Mouse (Mus musculus): ENCODE measurements around the gene Tob2.

Tob2 gene

DNA sequence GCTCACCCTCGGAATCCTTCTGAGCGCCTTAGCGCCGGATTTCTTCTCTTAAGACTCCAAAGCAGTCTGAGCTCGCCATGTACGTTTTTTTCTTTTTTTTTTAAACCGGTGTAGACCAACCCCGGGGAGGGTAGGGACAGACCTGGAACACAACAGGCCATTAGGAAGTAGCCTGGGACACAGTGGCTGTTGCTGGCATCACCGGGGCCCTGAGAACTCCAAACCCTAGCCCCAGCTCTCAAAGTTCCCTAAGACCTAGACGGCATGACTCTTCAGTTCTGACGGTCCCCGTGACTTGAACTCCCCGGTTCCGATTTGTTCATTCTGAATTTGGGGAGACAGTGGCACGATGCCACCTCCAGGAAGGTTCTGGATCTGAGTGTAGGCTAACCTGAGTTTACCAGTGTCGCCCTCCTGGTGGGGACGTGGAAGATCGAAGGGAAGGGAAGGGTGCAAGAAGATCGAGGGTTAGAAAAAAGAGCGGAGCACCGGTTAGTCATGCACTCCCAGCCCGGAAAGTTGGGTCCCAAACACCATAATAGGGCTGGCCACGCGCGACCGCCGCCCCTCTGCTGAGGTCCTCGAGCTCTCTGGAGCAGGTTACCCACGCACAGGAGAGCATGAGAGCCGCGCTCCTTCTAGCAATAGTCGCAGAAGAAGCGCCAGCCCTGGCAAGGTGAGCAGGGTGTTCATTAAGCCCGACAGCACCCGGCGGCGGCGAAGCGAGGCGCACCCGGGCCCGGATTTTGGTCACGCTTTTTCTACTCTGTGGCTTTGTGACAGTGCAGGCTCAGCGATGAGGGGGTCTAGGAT is at the start of gene Tob2:
TSS of gene Tob2 (minus strand) at position 280 of the 813 bp plus-strand sequence.
- peak; percentile 78 for DNase-seq

DNA sequence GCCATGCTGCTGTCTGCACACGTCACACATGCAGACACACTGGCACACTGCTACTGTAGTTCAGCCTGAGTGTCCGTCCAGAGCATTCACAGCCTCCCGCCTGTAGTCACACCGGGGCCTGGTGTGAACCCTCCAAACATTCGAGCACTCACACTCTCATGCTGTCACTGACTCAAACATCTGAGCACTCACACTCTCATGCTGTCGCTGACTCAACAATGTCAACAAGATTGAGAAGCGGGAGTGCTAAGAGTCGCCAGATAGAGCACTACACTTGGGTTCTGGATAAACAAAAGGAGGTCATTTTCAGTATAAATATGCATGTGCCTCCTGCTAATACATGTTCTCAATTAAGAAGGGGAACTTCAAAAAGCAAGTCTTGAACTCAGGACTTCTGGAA is 49.4 kb upstream of the Tob2 start:
- DNase-seq, result no peak

DNA sequence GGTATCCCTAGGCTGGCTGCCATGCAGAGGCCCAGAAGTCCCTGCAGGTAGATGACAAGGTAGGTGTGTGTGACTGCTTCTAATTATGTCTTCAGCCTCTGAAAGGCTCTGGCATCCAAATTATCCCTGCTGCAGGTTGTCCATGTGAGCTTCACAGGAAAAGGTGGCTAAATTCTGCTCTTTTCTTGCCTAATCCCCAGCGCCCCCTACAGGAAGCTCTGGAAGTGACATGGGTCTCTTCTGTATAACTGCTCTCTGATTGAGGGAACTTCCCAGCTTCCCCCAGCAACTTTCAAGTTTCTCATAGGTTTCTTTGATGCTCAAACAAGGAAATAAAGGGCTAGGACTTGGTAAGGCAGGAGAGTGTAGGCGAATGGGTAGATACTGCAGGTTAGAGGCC is 46.3 kb upstream of the Tob2 start:
- peak; percentile 81 for DNase-seq

DNA sequence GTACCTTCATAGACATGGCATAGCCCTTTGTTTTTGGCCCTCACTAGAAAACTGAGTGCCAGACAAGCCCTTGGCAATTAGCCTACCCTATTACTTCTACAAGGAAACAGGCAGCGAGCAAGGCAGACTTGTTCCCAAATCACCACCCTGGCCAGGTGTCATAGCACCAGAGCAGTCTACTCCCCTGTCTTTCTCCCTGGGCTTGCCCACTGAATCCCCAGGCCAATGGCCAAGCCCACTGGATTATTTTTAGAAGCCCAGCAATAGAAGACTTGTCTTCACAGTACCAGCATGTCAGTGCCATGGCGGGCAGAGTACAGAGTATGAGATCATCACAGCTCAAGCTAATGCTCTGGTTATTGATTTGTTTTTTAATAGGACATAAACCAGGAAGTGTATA is 40.2 kb upstream of the Tob2 start:
- DNase-seq, result no peak

DNA sequence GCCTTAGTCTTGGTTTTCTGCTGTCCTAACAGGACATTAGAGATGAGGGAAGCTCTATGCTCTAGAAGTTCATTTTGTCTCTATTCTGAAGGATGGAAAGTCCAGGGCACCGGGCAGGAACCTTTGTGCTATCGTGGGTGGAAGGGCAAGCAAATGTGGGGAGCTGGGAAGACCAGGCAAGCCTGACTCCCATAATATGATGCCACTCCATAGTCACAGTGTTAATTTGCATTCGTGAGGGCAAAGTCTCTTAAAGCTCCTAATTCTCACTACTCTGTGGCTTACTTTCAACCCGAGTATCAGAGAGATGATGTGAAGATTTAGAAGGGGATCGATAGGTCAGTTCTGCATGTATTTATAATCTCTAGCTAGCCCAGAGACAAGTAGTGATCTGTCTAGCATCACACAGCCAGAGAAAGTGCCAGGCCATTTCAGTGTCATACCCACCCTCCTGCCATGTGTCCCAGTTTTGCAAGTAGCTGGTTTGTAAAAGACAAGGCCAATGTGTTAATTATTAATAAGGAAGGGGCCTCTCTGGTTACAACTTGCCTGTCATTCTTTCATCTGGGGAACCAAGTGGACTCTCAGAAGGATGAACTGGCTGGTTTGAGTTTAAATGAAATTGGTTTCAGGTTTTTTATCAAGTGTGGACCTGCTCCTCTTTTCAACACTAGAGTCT is 39.1 kb upstream of the Tob2 start:
- no peak for DNase-seq

DNA sequence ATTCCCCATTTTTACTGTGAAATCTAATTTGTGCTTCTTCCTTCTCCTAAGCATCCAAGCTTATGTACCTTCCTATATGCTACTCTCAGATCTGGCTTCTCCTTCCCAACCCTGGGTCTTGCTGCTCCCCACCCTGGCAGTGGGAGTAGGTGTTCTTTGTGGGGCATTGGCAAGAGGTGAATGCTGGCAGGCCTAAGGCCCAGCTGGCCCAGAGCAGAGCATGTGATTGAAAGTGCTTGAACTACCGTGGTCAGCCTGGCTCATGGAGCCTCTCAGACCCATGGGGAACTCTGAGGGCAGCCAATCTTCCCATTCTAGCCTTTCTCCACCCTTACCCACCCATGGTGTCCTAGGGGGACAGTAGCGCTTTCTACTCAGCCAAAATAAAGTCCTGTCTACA is 37.8 kb upstream of the Tob2 start:
- no peak for DNase-seq

DNA sequence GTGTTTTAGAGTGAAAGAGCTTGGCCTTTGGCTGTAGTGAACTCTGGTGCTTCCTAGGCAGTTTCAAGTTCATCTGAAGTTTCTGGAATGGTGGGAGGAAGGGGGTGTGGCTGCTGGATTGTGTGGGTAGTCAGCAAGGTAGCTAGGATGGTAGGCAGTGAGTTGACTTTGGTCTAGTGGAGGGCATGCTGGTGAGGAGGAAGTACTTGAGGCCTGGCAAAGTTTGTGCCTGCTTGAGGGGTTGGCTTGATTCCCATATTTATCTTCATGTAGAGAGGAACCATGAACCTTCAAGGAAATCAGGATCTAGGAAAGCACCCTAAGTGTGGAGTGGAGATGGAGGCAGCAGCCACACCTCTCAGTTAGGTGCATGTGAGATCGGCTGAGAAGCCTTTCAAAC is 35.4 kb upstream of the Tob2 start:
- DNase-seq, result peak; percentile 54

DNA sequence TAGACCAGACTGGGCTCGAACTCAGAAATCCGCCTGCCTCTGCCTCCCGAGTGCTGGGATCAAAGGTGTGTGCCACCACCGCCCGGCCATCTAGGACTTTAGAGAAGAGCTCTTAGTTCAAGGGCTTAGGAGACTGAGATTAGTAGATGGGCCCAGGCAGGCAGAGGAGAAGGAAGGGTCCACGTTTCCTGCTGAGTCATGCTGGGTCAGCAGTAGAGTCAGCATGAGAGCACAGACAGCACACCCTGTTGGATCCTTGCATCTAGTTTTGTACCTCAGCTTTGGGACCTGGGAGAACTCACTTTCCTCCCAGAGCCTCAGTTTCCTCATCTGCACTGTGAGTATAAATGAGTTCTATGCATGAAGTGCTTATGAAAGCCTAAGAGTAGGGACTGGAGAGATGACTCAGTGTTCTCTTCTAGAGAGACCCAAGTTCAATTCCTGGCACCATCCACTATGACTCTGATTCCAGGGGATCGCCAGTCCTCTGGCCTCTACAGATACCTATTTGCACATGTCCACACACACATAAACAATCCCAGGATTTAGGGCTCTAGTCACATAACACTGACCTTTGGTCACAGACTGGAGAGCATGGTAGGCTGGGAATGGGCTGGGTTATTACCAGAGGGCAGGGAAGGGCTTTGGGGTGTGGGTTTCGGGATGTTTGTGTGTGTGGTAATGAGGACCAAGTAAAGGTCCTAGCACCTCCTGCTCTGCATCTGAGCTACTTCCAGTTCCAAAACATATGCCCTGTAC is 33.4 kb upstream of the Tob2 start:
- DNase-seq, result no peak

DNA sequence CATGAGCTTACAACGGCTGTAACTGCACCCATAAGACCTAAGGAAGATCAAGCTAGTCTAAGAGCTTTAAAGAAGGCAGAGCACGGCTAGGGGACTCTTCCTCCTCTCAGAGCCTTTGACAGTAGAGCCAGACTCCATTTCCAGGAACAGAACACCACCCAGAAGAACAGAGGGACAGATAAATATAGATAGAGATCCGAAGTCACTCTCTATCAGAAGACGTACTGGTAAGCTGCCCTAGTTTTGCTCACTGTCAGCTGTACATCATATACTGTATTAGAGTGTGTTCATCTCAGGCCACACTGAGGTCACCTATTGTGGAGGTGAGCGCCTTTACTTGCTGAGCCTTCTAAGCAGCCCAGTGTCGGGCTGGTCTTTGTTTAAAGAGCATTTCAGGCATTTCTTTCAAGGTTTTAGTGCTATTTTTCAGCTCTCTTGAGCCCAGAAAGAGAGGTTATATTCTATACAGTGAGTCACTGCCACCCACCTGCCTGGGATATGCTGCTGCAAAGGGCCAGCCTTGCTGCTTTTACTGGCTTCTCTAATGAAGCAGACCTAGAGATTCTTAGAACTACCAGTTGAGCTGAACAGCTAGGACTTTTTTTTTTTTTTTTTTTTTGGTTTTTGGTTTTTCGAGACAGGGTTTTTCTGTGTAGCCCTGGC is 32.7 kb upstream of the Tob2 start:
- DNase-seq, result no peak

DNA sequence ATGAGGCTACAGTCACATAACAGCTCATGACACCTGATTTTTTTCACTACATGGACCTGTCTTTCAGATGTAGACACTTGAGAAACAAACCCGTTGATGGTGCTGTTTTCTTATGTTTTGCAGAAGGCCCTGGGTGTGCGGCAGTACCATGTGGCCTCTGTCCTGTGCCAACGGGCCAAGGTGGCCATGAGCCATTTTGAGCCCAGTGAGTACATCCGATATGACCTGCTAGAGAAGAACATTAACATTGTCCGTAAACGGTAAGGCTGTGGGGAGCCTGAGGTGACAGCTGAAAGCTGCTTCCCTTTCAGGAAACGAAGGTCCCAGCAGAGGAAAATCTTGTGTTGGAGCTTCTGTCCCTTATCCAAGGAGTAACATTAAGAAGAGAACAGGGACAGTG is 30.6 kb upstream of the Tob2 start:
- DNase-seq, result no peak

DNA sequence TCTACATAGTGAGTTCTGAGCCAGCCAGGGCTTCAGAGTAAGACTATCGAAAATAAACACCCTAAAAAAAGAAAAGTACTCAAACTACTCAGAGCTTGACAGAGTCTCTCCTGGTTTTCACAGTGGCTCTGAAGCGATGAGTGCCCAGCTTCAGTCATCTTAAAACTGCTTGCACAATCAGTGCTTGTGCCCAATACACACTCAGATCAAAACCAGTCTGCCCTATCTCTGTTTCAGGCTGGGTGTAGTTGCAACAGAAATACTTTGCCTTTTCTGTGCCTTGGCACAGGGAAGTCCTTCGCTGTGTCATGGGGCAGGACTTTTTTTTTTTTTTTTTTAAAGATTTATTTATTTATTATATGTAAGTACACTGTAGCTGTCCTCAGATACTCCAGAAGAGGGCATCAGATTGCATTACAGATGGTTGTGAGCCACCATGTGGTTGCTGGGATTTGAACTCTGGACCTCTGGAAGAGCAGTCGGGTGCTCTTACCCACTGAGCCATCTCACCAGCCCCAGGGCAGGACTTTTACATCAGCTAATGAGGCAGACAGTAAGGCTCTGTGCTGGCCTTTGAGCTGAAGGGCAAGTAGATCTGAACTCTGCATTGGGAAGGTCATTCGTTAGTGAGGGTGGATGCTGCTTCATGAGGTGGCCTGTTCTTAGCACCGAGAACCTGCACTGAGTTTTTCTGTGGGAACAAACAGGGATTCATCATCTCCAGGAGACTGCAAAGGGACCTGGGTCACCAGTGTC is 28.4 kb upstream of the Tob2 start:
- DNase-seq, result no peak

DNA sequence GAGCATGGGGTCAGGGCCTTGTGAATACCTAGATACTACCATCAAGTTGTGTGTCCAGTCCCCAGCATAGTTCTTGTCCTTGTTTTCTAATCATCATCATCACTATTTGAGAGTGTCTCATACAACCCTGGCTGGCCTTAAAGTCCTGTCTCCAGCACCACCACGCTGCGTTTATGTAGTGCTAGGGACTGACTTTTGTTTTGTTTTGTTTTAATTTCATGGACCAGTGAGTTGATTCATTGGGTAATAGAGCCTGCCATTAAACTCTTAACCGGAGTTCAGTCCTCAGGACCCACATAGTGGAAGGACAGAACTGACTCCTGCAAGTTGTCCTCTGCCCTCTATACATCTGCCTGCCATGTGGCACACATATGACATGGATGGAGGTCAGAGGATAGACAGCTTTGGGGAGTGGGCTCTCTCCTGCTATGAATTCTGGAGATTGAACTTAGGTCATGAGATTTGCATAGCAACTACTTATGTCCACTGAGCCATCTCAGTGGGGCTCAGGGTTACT is 26.9 kb upstream of the Tob2 start:
- no peak for DNase-seq

DNA sequence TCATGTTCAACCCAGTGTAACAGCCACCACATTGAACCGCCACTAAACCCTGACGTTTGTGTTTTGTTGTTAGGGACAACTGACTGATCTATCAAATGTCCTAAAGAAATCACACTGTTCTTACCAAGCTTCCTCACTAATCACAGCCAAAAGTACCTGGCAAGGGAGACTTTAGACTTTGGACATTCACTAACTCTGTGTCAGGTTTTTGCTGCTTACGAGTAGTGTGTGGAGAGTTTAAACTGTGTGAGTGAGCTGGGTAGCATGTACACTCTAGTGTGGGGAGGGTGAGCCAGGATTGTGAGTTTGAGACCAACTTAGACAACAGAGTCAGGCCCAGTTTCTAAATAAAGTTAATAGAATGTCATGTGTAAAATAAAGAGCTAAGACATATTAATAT is 23.8 kb upstream of the Tob2 start:
- peak; percentile 36 for DNase-seq

DNA sequence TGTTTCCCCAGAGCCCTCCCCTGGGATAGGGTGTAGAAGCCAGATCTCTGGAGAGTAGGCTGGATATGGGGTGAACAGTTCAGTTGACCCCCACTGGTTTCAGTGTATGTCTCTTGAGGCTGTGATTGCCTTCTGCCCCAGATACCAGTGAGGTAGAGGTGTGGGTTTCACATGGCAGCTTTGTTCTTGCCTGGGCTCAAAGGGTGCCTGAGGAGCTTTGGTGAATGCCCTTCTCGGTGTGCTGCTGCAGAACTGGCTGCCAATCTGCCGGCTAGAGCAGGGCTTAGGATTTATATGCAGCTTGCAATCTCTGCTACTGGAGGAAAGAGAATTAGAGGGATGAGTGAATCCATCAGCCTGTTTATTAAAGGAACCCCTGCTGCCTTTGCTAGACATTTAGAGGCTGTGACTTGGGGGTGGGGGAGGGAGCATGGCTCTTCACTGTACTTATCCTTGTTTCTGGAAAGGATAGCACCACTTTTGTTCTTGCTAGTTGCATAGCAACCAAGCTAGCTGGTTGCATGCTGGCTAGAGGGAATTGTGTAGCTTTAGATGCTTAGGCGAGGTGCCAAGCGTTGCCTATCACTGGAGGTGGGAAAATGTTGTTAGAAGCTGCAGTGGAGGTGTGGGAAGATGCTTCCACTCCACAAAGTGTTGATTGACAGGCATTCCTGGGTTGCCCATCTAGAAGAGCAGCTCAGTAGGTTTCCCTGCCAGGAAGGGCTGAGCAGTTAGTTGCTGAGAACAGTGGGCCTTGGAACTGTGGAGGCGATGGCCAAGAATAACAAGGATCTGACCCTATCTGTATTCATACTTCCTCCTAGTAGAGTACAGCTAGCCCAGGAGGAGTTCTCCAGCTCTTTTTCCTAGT is 21.2 kb upstream of the Tob2 start:
- no peak for DNase-seq

DNA sequence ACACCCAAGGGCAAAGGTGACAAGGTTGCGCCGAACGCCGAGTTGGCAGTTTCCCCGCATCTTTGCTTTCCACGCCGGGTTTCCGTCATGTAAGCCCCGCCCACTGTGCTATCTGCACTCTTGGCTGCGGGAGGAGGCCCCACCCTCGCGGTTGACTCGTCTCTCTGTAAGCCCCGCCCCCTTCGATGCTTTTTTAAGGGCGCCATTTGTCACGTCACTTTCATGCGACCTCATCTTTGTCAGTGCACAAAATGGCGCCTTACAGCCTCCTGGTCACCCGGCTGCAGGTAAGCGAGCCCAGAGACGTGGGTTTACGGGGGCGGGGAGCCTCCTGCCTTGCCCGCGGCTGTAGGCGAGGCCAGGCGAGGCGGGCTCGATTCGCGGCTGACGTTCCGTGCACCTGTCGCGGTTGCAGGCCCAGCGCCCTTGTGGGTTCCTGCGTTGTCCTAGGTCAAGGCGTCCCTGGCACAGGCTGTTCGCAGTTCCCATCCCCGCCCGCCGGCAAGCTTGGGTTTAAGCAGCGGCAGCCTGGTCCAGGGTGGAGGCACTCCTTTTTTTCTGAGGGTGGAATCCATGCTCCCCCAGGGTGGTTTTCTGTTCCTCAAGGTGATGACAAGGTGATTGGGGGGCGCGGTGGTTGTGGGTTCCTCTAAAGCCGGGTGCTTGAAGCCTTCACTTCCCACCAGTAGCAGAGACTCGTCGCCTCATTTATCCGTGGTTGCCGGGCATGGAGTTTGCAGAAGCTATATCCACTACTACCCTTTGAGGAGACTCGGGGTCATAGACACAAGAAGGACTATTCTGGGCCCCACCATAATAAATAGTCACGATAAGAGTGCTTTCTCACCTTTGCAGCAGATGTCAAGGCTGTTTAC is 13.9 kb upstream of the Tob2 start, which contains the start of gene Aco2:
TSS of gene Aco2 (plus strand) at position 48 of the 875 bp plus-strand sequence.
- DNase-seq, result peak; percentile 100

DNA sequence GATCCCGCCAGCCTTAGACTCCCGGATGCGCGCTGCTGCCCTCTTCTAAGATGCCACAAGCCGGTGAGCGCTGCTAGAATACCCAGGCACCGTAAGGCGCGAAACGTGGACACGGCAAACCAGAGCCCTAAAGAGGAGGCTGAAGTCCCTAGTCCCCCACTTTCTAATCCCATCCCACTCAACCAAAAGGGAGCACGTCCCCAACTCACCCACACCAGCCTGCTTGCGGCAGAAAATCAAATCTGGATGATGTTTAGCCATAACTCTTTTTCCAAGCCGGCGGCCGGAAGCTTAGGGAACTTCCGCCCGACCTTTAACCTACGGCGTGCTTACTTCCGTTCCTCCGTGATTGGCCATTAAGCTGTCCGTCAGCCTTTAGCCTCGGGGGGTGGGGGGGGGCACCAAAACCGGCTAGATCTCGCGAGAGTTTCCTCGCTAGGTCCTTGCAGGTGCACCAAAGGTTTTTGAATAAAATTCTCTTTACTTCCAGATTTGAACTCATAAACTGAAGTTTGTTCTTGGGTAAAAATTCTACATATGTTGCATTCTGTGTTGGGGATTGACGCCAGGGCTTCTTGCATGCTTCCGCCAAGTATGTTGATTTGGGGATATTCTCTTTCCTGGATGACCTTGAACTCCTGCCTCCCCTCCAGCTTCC is 13.1 kb upstream of the Tob2 start, which contains the start of gene Phf5a:
TSS of gene Phf5a (minus strand) at position 308 of the 658 bp plus-strand sequence.
- DNase-seq, result peak; percentile 90

DNA sequence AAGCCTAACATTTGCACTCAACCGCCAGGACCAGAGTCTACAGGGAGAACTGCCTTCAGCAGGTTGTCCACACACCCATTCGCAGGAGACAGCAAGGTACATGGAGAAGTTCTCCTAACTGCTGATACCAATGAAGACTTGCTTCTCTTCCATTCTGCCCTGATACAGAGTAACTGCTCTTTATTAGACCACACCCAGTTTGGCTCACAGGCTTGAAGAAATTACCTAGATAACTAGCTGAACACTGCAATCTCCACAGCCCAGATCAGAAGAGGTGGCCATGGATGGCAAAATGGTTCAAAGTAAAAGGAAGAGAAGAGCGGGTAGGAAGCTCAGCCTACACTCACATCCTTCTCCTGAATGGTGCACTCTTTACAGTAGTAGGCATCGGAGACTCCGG is 11.4 kb upstream of the Tob2 start:
- no peak for DNase-seq

DNA sequence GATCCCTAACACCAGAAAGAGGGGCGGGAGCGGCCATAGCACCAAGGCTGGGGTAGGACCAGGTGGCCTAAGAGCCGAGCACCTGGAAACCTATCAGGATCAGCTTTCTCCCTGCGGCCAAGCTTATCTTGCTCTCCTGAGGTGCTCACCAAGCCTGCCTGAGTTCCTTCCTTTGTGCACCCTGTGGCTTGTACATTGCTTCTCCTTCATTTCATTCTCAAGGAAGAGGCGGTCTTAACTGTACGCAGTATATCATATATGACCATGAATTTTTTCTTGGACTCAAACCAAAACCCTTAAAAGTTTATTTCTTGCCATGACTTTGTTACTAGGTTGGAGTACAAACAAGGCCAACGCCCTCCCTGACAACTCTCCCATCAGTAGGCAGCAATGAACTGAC is 5.6 kb upstream of the Tob2 start:
- DNase-seq, result no peak

DNA sequence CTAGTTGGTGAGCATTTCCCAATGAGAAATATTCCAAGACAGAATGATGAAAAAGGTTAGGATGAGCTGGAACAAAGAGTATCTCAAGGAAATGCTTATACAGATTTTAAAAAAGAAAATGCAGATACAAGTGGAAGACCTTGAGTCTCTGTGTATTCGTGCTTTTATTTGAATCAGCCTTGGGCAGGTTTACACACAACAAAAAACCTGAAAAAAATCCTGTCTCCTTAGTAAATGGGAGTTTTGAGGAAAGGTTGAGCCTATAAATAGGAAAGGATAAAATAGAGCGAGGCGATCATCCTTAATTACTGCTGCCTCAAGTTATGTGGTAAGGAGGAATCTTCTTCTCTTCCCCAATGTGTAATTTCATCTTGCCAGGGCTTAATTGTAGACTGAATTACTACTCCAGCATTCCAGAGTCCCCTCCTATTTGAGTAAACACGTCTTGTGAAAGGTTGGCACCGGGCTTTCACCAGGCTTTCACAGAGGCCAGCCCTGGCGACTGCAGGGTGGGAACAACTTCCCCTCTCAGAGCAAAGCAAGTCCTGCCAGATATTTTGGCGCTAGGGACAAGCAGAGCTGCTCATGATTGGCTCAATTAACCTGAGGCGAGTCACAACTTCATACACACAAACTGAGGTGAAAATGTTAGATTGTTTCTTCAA is 2.0 kb upstream of the Tob2 start:
- DNase-seq, result no peak
